Mouse (Mus musculus): ENCODE results near the gene Atp2a3. TPM values are rescaled to one million over a fixed set of nuclear protein-coding genes. Genes with fewer than 3 reads are reported as not detected.

Atp2a3 gene
- polyA plus RNA-seq, 1 experiment from 2014 or later: 1.3 TPM

DNA sequence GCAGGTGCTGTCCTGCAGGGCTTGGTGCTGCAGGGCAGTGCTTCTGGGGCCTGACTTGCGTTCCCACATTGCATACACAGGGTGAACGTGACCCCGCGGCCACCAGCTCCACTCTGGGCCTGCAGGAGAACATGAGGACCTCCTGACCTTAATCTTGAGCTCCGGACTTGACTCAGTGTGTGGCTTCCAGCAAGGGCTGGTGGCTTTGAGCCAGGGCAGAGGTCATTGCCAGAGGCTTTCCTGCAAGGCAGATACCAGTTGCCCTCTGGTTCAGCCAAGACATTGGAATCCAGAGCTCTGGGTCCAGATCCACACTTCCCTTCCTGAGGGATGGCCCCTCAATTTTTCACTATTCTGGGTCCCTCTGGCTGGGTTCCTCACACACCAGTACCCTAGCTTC, 53.0 kb downstream of the Atp2a3 start:
- Histone ChIP-seq H3K4me2 (replicated peaks) (no peak overlapping the region), H3K4me3 (no peak overlapping the region), H3K4me1 (peaks cover 4% of the 10 kb centered on the region; the same call in 1 of the 2 replicates), H3K36me3 (no peaks in the 10 kb centered on the region), H3K27ac (no peak overlapping the region), H3K27me3 (peaks cover 21% of the 10 kb centered on the region), H3K9ac (no peak overlapping the region), H3K9me3 (no peaks in the 10 kb centered on the region)
- no peak for ATAC-seq (ENCODE audit: low FRiP score, low read depth)
- 69% methylated on average over 5 of the region's 5 CpGs for WGBS

DNA sequence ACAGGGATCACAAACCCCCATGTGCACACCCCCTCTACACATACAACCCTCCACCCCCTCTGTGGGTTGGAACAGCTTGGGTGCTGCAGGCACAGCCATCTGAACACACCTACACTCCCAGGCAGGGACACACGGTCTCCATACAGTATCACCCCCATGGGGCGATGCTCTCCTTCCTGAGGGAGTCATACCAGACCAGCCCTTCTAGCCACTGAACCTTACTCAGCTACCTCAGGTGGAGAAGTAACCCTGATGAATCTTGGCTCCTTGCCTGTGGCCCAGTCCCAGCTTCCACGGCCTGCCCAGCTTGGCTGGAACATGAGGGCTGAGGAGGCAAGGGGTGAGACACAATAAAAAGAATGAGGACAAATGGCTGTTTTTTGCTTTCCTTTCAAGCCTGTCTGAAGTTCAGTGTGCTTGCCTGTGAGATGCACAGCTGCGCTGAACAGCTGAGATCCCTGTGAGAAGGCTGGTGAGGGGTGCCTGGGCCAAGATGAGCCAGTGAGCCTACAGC, 53.9 kb downstream of the Atp2a3 start:
- H3K36me3 ChIP-seq: no peaks in the 10 kb centered on the region
- no peak for ATAC-seq (ENCODE audit: low FRiP score, low read depth)
- no peak overlapping the region for H3K4me2 ChIP-seq (replicated peaks)
- peaks cover 20% of the 10 kb centered on the region for H3K27me3 ChIP-seq
- WGBS: 77% methylated on average over 4 of the region's 4 CpGs
- H3K27ac ChIP-seq: no peak overlapping the region
- peaks cover 13% of the 10 kb centered on the region; the same call in 1 of the 2 replicates for H3K4me1 ChIP-seq
- no peaks in the 10 kb centered on the region for H3K9me3 ChIP-seq
- peak overlapping the region; percentile 39; the same call in 1 of the 2 replicates for H3K9ac ChIP-seq
- no peak overlapping the region for H3K4me3 ChIP-seq

DNA sequence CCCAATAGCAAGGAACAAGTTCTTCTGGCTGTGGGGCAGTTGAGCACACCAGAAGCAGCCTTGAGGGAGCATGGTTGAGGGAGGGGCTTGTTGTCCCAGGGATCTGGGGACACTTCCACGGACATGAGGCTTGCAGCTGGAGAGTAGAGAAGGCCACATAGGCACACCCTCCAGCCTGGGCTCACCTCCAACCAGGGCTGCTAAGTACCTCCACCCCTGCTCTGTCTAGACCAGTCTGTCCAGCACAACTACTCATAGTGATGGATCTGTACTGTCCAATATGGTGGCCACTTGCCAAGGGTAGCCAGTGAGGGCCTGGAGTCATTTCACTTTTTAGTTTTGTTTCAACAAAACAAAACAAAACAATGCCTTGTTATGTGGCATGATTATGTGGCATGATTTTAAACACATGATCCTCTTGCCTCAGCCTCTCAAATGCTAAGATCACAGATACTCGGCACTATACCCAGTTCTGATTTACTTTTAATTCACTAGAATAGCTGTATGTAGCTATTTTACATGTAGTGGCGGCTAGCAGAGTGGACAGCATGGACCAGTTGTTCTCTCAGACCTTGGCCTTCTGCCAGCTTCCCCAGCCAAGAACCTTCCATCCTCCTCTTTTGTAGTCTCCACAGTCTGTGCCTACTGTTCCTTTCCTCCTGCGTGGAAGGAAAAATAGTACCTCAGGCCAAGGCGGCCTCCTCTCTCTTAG, 54.6 kb downstream of the Atp2a3 start:
- no peak overlapping the region for H3K27ac ChIP-seq
- 75% methylated on average over 5 of the region's 5 CpGs for WGBS

DNA sequence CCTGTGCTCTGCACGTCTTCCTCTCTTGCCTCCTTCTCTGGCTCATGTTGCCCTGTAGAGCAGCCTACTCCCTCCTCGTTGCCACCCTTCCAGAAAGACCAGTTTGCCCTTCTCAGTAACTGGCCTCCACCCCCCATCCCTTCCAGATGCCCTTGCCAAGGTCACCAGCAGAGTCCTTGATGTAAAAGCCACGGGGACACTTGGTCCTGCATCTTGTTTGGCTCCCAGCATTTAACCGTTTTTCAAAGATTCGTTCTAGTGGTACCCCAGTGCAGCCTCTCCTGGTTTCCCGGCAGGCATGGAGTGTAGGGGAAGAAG, 55.1 kb downstream of the Atp2a3 start:
- no peaks in the 10 kb centered on the region for H3K36me3 ChIP-seq
- peaks cover 25% of the 10 kb centered on the region for H3K27me3 ChIP-seq
- 74% methylated on average over 6 of the region's 6 CpGs for WGBS
- no peak overlapping the region for H3K27ac ChIP-seq
- H3K4me1 ChIP-seq: peaks cover 15% of the 10 kb centered on the region; the same call in 1 of the 2 replicates
- no peak overlapping the region for H3K9ac ChIP-seq
- no peak overlapping the region for H3K4me3 ChIP-seq
- no peak for ATAC-seq (ENCODE audit: low FRiP score, low read depth)
- no peaks in the 10 kb centered on the region for H3K9me3 ChIP-seq
- H3K4me2 ChIP-seq (replicated peaks): no peak overlapping the region

More for the DNA sequence above, 54.6 kb downstream of the Atp2a3 start:
- Histone ChIP-seq H3K36me3 (no peaks in the 10 kb centered on the region), H3K4me3 (no peak overlapping the region), H3K27me3 (peaks cover 22% of the 10 kb centered on the region), H3K4me1 (peaks cover 15% of the 10 kb centered on the region; the same call in 1 of the 2 replicates), H3K9me3 (no peaks in the 10 kb centered on the region), H3K4me2 (replicated peaks) (no peak overlapping the region), H3K9ac (peak overlapping the region; percentile 39; the same call in 1 of the 2 replicates)
- ATAC-seq (ENCODE audit: low FRiP score, low read depth): no peak

DNA sequence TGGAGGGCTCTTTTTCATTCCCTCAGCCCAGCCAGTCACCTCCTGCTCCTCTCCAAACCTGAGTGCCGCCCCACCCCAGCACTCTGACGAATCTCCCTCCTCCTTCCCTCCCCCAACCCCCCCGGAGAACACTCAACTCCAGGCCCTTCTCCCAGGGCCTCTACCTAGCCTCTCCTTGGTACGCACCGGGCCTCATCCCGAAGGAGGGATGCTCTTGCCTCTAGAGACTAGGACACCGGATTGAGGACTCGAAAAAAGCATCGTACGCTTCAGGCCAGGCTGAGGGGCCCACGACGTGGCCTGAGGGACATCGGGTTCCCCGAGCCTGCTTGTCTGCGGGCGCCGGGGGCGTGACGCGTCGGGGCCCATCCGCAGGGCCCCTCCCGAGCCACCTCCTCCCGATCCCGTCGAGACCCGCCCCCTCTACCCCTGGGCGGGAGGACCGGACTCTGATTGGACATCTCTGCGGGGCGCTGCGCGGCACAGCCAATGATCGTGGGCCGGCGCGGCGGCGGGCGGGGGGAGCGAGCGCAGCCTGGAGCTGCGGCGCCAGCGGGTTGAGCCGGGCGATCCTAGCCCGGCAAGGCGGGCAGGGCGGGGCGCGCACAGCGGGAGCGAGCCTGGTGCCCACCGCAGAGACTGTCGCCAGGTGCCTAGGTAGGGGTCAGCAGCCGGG, 57.6 kb downstream of the Atp2a3 start, which contains the start of gene Camkk1:
Camkk1 (plus strand) TSS at position 538 of the 676 bp plus-strand sequence.
- Histone ChIP-seq H3K4me2 (replicated peaks) (peak within 1 kb of the TSS; percentile 97), H3K27me3 (peaks cover 35% of the 10 kb centered on the region), H3K4me3 (peak within 1 kb of the TSS; percentile 70), H3K27ac (no peak within 1 kb of the TSS), H3K36me3 (no peaks in the 10 kb centered on the region), H3K4me1 (peaks cover 26% of the 10 kb centered on the region), H3K9me3 (no peaks in the 10 kb centered on the region), H3K9ac (peak within 1 kb of the TSS; percentile 72)
- ATAC-seq (ENCODE audit: low FRiP score, low read depth): peak; percentile 94
- under 1% methylated on average over 57 of the region's 57 CpGs for WGBS

DNA sequence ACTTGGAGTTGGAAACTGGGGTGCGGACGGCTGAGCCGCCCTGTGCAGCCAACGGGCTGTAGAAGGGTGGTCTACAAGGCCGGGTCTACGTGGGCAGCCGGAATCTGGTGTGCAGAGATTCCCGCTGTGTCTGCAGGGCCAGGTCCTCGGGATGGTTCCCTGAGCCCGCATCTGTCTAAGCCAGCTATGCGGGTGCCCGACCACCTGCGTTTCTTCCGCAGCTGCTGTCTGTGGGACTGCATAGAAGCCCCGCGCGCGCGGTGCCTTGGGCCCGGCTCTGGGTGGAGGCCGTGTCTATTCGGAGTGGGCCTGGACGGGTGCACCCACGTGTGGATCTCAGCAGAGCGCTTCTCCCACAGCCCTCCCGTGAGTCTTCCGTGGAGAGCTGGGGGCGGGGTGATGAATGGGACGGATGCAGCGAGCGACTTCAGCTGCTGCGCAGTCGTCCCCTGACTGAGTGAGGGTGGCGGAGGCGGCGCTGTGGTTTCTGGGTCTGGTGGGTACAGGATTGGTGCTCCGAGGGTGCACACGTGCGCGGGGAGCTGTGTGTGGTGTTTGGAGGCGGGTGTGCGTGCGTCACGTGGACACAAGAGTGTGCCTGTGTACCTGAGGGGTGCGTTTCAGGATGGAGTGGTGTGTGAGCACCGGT, 58.3 kb downstream of the Atp2a3 start:
- Histone ChIP-seq H3K4me3 (peak overlapping the region; percentile 70), H3K27ac (no peak overlapping the region), H3K9me3 (no peaks in the 10 kb centered on the region), H3K9ac (peak overlapping the region; percentile 72), H3K4me2 (replicated peaks) (peak overlapping the region; percentile 97), H3K27me3 (peaks cover 35% of the 10 kb centered on the region), H3K4me1 (peaks cover 29% of the 10 kb centered on the region), H3K36me3 (no peaks in the 10 kb centered on the region)
- WGBS: under 1% methylated on average over 46 of the region's 46 CpGs
- ATAC-seq (ENCODE audit: low FRiP score, low read depth): peak; percentile 59

DNA sequence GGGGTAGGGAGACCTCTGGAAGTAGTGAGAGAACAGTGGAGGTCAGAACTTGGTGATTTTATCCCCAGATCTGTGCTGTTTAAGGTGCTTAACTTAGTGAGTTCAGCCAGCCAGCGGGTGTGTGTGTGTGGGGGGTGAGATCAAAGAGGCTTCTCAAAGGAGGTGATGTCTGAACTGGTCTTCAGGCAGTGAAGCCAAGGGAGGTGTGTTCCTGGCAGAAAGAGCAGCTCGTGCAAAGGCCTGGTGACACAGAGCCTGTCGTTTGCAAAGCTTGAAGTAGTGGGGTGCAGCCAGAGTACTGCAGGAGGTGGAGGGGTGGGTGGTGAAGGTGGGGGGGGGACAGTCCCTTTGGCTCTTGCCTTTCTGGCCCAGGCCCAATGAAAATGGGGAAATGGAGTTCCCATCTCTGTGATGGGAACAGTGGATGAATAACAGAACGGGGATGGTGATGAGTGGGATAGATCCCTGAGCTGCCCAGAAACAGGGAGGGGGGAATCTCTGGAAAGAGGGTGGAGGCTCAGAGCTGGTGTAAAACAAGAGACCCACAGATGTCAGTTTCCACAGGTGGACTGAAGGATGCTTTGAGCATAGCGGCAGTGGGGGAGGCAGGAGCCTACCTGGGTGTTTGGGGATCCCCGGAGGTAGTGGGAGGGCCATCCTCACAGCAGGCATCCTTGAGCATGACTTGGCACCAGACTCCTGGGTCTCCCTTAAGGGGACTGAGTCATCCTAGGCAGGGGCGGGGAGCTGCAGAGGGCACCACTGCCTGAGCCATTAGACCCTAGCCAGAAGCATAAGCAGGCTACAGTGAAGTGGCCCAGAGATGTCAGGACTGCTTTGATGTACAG, 60.2 kb downstream of the Atp2a3 start:
- peaks cover 35% of the 10 kb centered on the region for H3K27me3 ChIP-seq
- H3K4me2 ChIP-seq (replicated peaks): no peak overlapping the region
- H3K4me3 ChIP-seq: no peak overlapping the region
- 52% methylated on average over 7 of the region's 7 CpGs for WGBS
- no peak for ATAC-seq (ENCODE audit: low FRiP score, low read depth)
- no peaks in the 10 kb centered on the region for H3K9me3 ChIP-seq
- no peak overlapping the region for H3K27ac ChIP-seq
- peaks cover 35% of the 10 kb centered on the region for H3K4me1 ChIP-seq
- H3K36me3 ChIP-seq: no peaks in the 10 kb centered on the region
- H3K9ac ChIP-seq: no peak overlapping the region

DNA sequence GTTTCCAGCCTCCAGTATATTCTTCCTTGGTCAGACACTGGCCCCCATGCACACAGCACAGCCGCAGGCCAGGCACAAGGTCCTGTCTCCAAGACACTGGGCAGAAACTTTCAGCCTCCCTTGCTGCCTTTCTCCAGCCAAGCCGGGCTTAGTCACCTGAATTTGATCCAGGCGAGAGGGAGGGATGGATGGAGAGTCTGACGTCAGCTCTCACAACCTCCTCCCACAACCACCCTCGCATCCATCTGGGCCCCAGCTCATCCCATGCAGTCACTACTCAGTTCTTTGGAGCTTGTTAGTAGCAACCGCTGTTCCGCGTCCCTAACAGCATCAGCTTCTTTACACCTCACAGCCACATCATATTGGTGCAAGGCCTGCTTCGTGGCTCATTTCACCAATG, 62.1 kb downstream of the Atp2a3 start:
- H3K9ac ChIP-seq: peak overlapping the region; percentile 48; the same call in 1 of the 2 replicates
- peaks cover 32% of the 10 kb centered on the region for H3K27me3 ChIP-seq
- H3K4me1 ChIP-seq: peaks cover 34% of the 10 kb centered on the region
- H3K27ac ChIP-seq: peak overlapping the region; percentile 39; the same call in 1 of the 2 replicates
- no peaks in the 10 kb centered on the region for H3K9me3 ChIP-seq
- H3K4me3 ChIP-seq: no peak overlapping the region
- H3K4me2 ChIP-seq (replicated peaks): no peak overlapping the region
- no peak for ATAC-seq (ENCODE audit: low FRiP score, low read depth)
- WGBS: 43% methylated on average over 9 of the region's 9 CpGs
- H3K36me3 ChIP-seq: no peaks in the 10 kb centered on the region

DNA sequence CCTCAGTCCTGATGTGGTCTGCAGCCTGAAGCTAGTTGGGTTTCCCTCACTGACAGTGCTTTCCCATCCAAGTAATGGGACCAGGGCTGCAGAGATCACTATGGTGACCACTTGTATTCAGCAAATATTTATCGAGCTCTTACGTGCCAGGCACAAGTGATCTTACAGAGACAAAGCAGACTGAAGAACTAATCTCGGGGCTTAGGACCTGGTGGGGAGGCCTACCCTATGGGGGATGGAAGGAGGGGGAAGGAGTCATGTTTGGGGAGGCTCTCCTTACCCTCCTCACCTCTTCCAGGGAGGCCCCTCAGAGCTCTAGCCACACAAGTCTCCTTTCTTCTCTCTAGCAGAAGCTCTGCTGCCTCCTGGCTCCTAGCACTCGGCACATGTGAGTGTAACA, 62.9 kb downstream of the Atp2a3 start:
- Histone ChIP-seq H3K27ac (peak overlapping the region; percentile 53; the same call in 1 of the 2 replicates), H3K9me3 (no peaks in the 10 kb centered on the region), H3K27me3 (peaks cover 32% of the 10 kb centered on the region), H3K36me3 (no peaks in the 10 kb centered on the region), H3K4me3 (no peak overlapping the region), H3K4me2 (replicated peaks) (no peak overlapping the region), H3K4me1 (peaks cover 30% of the 10 kb centered on the region), H3K9ac (no peak overlapping the region)
- 62% methylated on average over 4 of the region's 4 CpGs for WGBS
- ATAC-seq (ENCODE audit: low FRiP score, low read depth): no peak

DNA sequence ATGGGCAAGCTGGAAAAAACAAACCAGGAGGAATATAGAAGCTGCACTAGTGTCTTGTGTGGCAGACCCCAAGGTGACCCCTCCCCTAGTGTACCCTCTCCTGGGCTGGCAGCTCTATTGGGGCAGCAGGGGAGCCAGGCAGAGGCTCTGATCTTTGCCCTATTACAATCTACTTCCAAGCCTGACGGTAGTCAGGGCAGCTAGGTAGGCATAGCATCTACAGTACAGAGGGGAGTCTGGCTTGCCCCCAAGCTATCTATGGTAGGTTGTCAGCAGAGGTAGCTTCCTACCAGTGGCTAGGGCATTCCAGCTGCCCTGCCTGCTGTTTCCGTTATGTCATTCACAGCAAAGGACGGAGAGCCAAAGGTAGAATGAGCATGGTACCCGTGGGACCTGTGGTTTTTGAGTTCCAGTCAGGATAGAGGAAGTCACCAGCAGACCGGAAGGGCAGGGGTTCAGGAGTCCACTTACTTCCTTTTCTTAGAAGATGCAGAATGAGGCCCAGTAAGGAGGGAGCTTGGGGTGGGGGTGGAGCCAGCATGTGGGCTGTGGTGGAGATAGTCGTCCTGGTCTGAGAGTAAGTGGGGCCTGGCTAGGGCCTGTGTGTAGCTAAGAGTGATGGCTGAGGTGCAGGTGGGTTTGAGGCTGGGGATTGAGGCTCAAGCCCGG, 63.4 kb downstream of the Atp2a3 start:
- 47% methylated on average over 7 of the region's 7 CpGs for WGBS
- no peak overlapping the region for H3K9ac ChIP-seq
- peaks cover 29% of the 10 kb centered on the region for H3K27me3 ChIP-seq
- H3K9me3 ChIP-seq: no peaks in the 10 kb centered on the region
- H3K27ac ChIP-seq: peak overlapping the region; percentile 53; the same call in 1 of the 2 replicates
- no peaks in the 10 kb centered on the region for H3K36me3 ChIP-seq
- H3K4me1 ChIP-seq: peaks cover 27% of the 10 kb centered on the region
- H3K4me2 ChIP-seq (replicated peaks): 0 out of 2 replicates have a peak overlapping the region, but pooled peaks have one; percentile 1
- peak; percentile 10; the same call in 1 of the 2 replicates for ATAC-seq (ENCODE audit: low FRiP score, low read depth)
- no peak overlapping the region for H3K4me3 ChIP-seq

DNA sequence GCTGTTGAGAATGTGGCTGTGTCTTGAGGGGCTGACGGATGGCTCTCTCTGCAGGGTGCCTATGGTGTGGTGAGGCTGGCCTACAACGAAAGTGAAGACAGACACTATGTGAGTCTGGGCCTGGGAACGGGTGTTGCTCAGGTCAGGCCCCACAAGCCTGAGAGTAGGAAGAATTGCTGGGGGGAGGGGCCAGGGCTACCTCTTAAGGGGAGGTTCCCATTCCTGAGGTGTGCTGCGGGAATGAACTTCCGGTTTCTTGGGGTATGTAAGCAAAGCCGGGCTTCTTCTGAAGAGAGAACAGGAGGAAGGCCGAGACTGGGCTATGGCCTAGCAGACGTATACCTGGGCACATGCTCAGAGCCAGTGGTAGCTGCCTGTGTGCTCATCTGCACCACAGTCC, 66.0 kb downstream of the Atp2a3 start:
- H3K9ac ChIP-seq: no peak overlapping the region

More for the DNA sequence above, 66.0 kb downstream of the Atp2a3 start:
- peaks cover 28% of the 10 kb centered on the region for H3K4me1 ChIP-seq
- no peak for ATAC-seq (ENCODE audit: low FRiP score, low read depth)
- 0 out of 2 replicates have a peak, but pooled peaks cover 3% of the 10 kb centered on the region for H3K27me3 ChIP-seq
- H3K4me3 ChIP-seq: no peak overlapping the region
- H3K27ac ChIP-seq: no peak overlapping the region
- WGBS: 48% methylated on average over 8 of the region's 8 CpGs
- no peaks in the 10 kb centered on the region for H3K9me3 ChIP-seq
- no peaks in the 10 kb centered on the region for H3K36me3 ChIP-seq
- H3K4me2 ChIP-seq (replicated peaks): no peak overlapping the region; the same call in 1 of the 2 replicates

Data from limb, embryonic 13.5 days (tissue).